Mouse (Mus musculus) lung, postnatal 0 days (tissue): ENCODE data around the gene Acp7. TPM values are rescaled to one million over a fixed set of nuclear protein-coding genes. Genes with fewer than 3 reads are reported as not detected.
A peak's percentile ranks its signal among the peaks of the same experiment; 100 is the strongest.

ENCODE experiments used
- ATAC-seq: fragments of 200-750 bp; cut with Nextera tagmentation; 2 replicates; pipeline ENCODE4 v1.8.0; 2017; ENCODE audit warnings: moderate library complexity
- DNase-seq: peaks from one replicate; pipeline ENCODE4 v3.0.0-alpha.2; 2016; ENCODE audit warnings: low spot score
- H3K27ac ChIP-seq: fragments of 300-500 bp; sonication (generic); 2 replicates; pipeline ENCODE4 v1.5.1; 2014; ENCODE audit warnings: antibody characterized with exemption, mild to moderate bottlenecking, low read length, mixed read lengths
- H3K27me3 ChIP-seq: fragments of 300-500 bp; sonication (generic); replicated peaks from 2 replicates; pipeline ENCODE4 v1.6.1; 2014; ENCODE audit warnings: low read length, mixed read lengths; ENCODE audit not compliant: insufficient read depth
- H3K36me3 ChIP-seq: fragments of 300-500 bp; sonication (generic); 2 replicates; pipeline ENCODE4 v1.6.1; 2014; ENCODE audit warnings: low read length, mixed read lengths; ENCODE audit not compliant: insufficient read depth
- H3K4me1 ChIP-seq: fragments of 300-500 bp; sonication (generic); 2 replicates; pipeline ENCODE4 v1.6.1; 2014; ENCODE audit warnings: antibody characterized with exemption, low read depth, low read length, mixed read lengths; ENCODE audit not compliant: insufficient read depth
- H3K4me2 ChIP-seq: fragments of 300-500 bp; sonication (generic); replicated peaks from 2 replicates; pipeline ENCODE4 v1.6.1; 2014; ENCODE audit warnings: low read depth, mild to moderate bottlenecking, low read length, moderate library complexity, mixed read lengths
- H3K4me3 ChIP-seq: fragments of 300-500 bp; sonication (generic); 2 replicates; pipeline ENCODE4 v1.5.1; 2014; ENCODE audit warnings: low read depth, low read length
- H3K9ac ChIP-seq: fragments of 300-500 bp; sonication (generic); replicated peaks from 2 replicates; pipeline ENCODE4 v1.6.1; 2014; ENCODE audit warnings: low read depth, mild to moderate bottlenecking
- H3K9me3 ChIP-seq: fragments of 300-500 bp; sonication (generic); 2 replicates; pipeline ENCODE4 v1.6.1; 2016; ENCODE audit warnings: low read length, mixed read lengths
- CTCF ChIP-seq: IDR thresholded peaks from 2 replicates; pipeline ENCODE4 v1.5.1; 2016; ENCODE audit warnings: antibody characterized with exemption, mild to moderate bottlenecking
- EP300 ChIP-seq: IDR thresholded peaks from 2 replicates; pipeline ENCODE4 v1.6.1; 2016; ENCODE audit warnings: antibody characterized with exemption, mild to moderate bottlenecking, control low read depth
- WGBS: fragments of 180-500 bp; shearing (Covaris S2); extraction: QIAGEN DNeasy Blood & Tissue Kit; methylation state at CpG from one replicate; pipeline ENCODE4 v1.1.7; 2014; 5-methylcytosine and 5-hydroxymethylcytosine counted together
- polyA plus RNA-seq: library from polyadenylated mRNA; unstranded; fragments of >200 nt; fragmentation: Nextera tagmentation; extraction: Ambion mirVana; gene quantifications from 2 replicates; pipeline ENCODE4 v1.2.1, GENCODE M21; 2015

The Acp7 gene
- polyA plus RNA-seq, 1 experiment from 2014 or later: not detected

DNA sequence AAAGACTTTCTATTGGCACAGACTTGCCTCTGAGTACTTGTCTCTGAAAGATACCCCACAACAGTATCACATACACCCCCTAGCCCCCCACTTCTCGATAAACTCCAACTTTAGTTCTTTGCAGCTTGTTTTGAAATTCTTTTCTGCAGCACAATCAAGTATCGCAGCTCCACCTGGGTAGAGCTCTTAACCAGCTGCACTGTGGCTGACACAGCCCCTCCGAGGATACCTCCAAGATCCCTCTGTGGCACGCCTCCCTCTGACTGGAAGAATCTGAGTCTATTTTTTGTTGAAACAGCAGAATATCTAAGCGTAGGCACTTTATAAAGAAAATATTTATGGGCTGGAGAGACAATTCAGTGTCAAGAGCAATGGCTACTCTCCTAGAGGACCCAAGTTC, 41.1 kb upstream of the Acp7 start:
- H3K36me3 ChIP-seq: no peaks in the 10 kb centered on the region
- no peak for DNase-seq
- H3K9me3 ChIP-seq: no peaks in the 10 kb centered on the region
- 81% methylated on average over 5 of the region's 5 CpGs for WGBS
- H3K27ac ChIP-seq: no peak overlapping the region
- no peak overlapping the region for H3K9ac ChIP-seq
- no peak for ATAC-seq
- no peaks in the 10 kb centered on the region for H3K4me1 ChIP-seq
- no peak overlapping the region for H3K4me2 ChIP-seq
- no peak overlapping the region for H3K4me3 ChIP-seq
- H3K27me3 ChIP-seq: no peaks in the 10 kb centered on the region
- TF ChIP-seq CTCF (no peak), EP300 (no peak)

DNA sequence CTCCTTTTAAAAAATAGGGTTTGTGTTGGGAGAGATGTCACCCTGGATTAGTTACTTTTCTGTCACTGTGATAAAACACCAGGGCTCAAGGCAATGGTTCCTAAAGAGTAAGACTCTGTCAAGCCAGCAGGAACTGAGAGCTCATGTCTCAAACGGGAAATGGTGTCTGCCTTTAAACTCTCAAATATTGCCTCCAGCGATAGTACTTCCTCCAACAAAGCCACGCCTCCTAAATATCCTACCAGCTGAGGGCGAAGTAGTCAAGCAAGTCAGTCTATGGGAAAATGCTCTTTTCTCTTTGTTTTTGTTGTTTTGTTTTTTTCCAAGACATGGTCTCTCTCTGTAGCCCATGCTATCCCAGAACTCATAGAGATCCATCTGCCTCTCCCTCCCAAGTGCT, 40.0 kb upstream of the Acp7 start:
- H3K4me3 ChIP-seq: no peak overlapping the region
- no peak overlapping the region for H3K27ac ChIP-seq

DNA sequence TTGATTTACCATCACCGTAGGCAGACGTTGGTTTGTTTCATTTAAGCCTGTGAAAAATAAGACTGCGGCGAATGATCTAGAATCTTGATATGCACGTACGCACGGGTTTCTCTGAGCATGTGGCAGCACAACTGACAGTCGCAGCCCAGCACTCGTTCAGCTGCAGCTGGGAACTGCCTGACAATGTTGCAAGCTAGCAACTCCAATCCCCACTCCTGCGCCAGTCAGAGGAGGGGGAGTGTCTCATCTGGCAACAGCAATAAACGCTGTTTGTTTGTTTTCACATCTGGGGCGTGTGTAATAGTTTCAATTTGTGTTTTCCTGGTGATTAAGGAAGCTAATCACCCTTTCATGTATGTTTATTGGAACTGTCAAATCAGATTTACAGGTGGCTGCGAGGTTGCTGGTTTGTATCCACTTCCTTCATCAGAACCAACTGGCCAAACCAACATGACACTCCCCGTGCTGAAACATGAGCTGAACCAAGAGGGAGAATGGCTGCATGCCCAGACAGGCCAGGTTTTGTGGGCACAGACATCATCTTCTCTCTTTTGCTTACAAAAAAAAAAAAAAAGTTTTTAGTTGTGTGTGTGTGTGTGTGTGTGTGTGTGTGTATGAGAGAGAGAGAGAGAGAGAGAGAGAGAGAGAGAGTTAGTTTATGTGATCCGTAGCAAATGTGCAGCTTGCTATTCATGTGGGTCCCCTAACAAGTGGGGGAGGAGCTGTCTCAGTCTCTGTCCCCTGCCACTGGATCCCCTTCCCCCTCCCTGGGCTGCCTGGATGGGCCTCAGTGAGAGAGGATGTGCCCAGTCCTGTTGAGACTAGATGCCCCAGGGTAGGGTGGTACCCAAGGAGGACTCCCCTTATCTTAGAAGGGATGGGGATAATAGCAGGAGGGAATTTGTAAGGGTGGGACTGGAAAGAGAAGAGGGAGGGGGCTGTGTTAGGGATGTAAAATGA, 34.8 kb upstream of the Acp7 start:
- TF ChIP-seq EP300: no peak
- H3K4me3 ChIP-seq: no peak overlapping the region
- H3K27me3 ChIP-seq: no peaks in the 10 kb centered on the region
- no peaks in the 10 kb centered on the region for H3K36me3 ChIP-seq
- ATAC-seq (no peak), DNase-seq (peak; percentile 35)
- H3K4me2 ChIP-seq: 0 out of 2 replicates have a peak overlapping the region, but pooled peaks have one; percentile 22
- no peak overlapping the region for H3K27ac ChIP-seq
- no peaks in the 10 kb centered on the region for H3K9me3 ChIP-seq
- H3K4me1 ChIP-seq: no peaks in the 10 kb centered on the region
- H3K9ac ChIP-seq: no peak overlapping the region
- WGBS: 15% methylated on average over 15 of the region's 15 CpGs

More for the DNA sequence above, 40.0 kb upstream of the Acp7 start:
- DNase-seq (peak; percentile 29), ATAC-seq (no peak)
- Histone ChIP-seq H3K27me3 (no peaks in the 10 kb centered on the region), H3K4me1 (no peaks in the 10 kb centered on the region), H3K4me2 (no peak overlapping the region), H3K9me3 (no peaks in the 10 kb centered on the region), H3K36me3 (no peaks in the 10 kb centered on the region), H3K9ac (no peak overlapping the region)
- 43% methylated on average over 4 of the region's 4 CpGs for WGBS
- no peak for TF ChIP-seq CTCF
- no peak for TF ChIP-seq EP300

DNA sequence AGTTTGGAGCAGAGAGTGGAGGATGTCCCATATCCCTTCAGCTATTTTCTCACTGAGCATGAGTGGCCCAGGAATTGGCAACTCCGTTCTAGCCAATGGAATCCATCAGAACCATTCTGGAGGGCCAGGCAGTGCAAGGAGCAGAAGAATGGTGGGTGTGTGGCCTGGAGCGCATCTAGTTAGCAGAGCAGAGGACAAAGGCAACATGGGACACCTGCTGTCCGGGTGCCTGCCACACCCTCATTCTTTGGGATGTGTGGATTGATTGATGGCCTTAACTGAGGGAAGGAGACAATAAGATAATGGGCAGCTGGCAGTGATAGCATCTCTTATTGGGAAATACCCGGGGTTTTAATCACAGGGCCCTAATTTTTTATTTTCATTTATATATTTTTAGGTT, 25.3 kb upstream of the Acp7 start:
- DNase-seq: no peak
- no peak overlapping the region for H3K4me3 ChIP-seq
- WGBS: 59% methylated on average over 4 of the region's 4 CpGs
- no peaks in the 10 kb centered on the region for H3K27me3 ChIP-seq
- no peaks in the 10 kb centered on the region for H3K4me1 ChIP-seq
- ATAC-seq: no peak
- H3K9ac ChIP-seq: no peak overlapping the region
- TF ChIP-seq CTCF (no peak), EP300 (no peak)
- no peak overlapping the region for H3K27ac ChIP-seq
- H3K36me3 ChIP-seq: no peaks in the 10 kb centered on the region
- H3K9me3 ChIP-seq: no peaks in the 10 kb centered on the region
- no peak overlapping the region for H3K4me2 ChIP-seq

DNA sequence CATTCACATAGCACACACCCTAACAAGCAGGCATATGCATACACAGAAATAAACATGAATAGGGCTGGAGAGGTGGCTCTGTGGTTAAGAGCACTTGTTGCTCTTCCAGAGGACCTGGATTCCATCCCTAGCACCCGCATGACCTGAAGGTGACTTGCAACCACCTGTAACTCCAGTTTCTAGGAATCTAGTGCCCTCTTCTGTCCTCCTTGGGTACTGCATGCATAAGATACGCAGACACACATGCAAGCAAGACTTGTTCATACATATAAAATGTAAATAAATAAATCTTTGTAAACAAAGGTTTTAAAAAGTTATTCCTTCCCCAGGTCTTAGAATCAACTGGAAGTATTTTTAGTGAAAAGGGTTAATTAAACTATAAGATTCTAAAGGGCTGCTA, 20.0 kb upstream of the Acp7 start:
- DNase-seq: no peak
- no peak overlapping the region for H3K4me3 ChIP-seq
- no peaks in the 10 kb centered on the region for H3K4me1 ChIP-seq
- H3K4me2 ChIP-seq: no peak overlapping the region
- H3K9me3 ChIP-seq: no peaks in the 10 kb centered on the region
- no peak overlapping the region for H3K9ac ChIP-seq
- no peaks in the 10 kb centered on the region for H3K36me3 ChIP-seq
- H3K27me3 ChIP-seq: no peaks in the 10 kb centered on the region
- H3K27ac ChIP-seq: no peak overlapping the region
- no peak for ATAC-seq
- TF ChIP-seq EP300: no peak
- TF ChIP-seq CTCF: peak; percentile 38
- 88% methylated on average over 2 of the region's 2 CpGs for WGBS

DNA sequence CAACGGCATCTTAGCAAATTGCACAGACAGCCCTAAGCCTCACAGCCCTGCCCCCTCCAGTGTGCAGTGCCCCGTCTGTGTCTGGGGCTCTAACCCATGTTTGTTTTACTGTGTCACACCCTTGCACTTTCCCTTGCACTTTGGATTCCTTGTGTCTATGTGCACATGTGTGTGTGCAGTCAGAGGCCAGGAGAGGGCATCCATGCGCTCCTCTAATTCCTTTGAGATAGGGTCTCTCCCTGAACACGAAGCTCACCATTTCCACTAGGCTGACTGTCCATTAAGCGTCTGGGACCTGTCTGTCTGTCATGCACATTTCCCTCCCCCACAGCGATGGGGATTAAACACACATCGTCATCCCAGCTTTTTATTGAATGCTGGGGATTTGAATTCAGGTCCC, 15.9 kb upstream of the Acp7 start:
- no peaks in the 10 kb centered on the region for H3K9me3 ChIP-seq
- H3K36me3 ChIP-seq: no peaks in the 10 kb centered on the region
- H3K27me3 ChIP-seq: no peaks in the 10 kb centered on the region
- no peak overlapping the region for H3K9ac ChIP-seq
- no peak overlapping the region for H3K4me3 ChIP-seq
- DNase-seq: peak; percentile 11
- no peak for ATAC-seq
- H3K27ac ChIP-seq: no peak overlapping the region
- WGBS: 41% methylated on average over 7 of the region's 7 CpGs
- TF ChIP-seq EP300 (no peak), CTCF (peak; percentile 33; the same call in 1 of the 2 replicates)
- no peaks in the 10 kb centered on the region for H3K4me1 ChIP-seq
- no peak overlapping the region for H3K4me2 ChIP-seq
